Mouse (Mus musculus) central nervous system, embryonic 11.5 days (tissue): Measurements from ENCODE around the gene Lexm. TPM values are rescaled to one million over a fixed set of nuclear protein-coding genes. Genes with fewer than 3 reads are reported as not detected.

Experiments used
- polyA plus RNA-seq: library from polyadenylated mRNA; depleted of rRNA; stranded (reverse); fragments of >200 nt; gene quantifications from 2 replicates; pipeline ENCODE4 v1.2.3, GENCODE M21; 2012; rRNA removed

Gene Lexm
- 0.37 and 0.50 TPM in 2 replicates for polyA plus RNA-seq

GRCm38 (mm10) chr4:106617056-106617455 lies at the start of gene Lexm:
TSS of gene Lexm (minus strand) at chr4:106617241.

GRCm38 (mm10) chr4:106650833-106651527 lies 33.9 kb upstream of the Lexm start, which contains the start of gene Pars2:
TSS of gene Pars2 (plus strand) at chr4:106651069.

GRCm38 (mm10) chr4:106622030-106622493 lies 5.0 kb upstream of the Lexm start, which contains the start of gene Ttc22:
TSS of gene Ttc22 (plus strand) at chr4:106622432.

GRCm38 (mm10) chr4:106560846-106561781 lies 55.9 kb downstream of the Lexm start, which contains the start of gene Dhcr24:
TSS of gene Dhcr24 (plus strand) at chr4:106561038.

Other genes with a start within 250 kb of the Lexm start
- 4.3 and 4.6 TPM in 2 replicates for gene Pcsk9, start 152.9 kb downstream of the Lexm start, polyA plus RNA-seq
- gene Bsnd, start 125.0 kb downstream of the Lexm start, polyA plus RNA-seq = not detected in 2 replicates
- 78.7 and 91.7 TPM in 2 replicates for gene Dhcr24, start 56.2 kb downstream of the Lexm start, polyA plus RNA-seq
- gene Ttc22, start 5.2 kb upstream of the Lexm start, polyA plus RNA-seq = 0.19 and 0.58 TPM in 2 replicates
- gene Pars2, start 33.8 kb upstream of the Lexm start, polyA plus RNA-seq = 9.6 and 11.7 TPM in 2 replicates
- gene Ttc4, start 61.7 kb upstream of the Lexm start, polyA plus RNA-seq = 95.6 and 135 TPM in 2 replicates
- gene Mroh7, start 113.7 kb upstream of the Lexm start, polyA plus RNA-seq = 0.62 and 0.74 TPM in 2 replicates
- 0.06 TPM in 1 of 2 replicates, not detected in the other for gene Fam151a, start 116.6 kb upstream of the Lexm start, polyA plus RNA-seq
- 1.4 and 3.5 TPM in 2 replicates for gene Acot11, start 187.8 kb upstream of the Lexm start, polyA plus RNA-seq